Mouse (Mus musculus) intestine, embryonic 14.5 days (tissue): ENCODE results near the gene Aggf1. TPM values are rescaled to one million over a fixed set of nuclear protein-coding genes. Genes with fewer than 3 reads are reported as not detected.

Source experiments
- ATAC-seq: fragments of 200-750 bp; cut with Nextera tagmentation; replicated peaks from 2 replicates; pipeline ENCODE4 v1.8.0; 2017; ENCODE audit warnings: low read depth, moderate number of reproducible peaks, moderate TSS enrichment, moderate library complexity; ENCODE audit not compliant: low FRiP score, low TSS enrichment
- DNase-seq: peaks from one replicate; pipeline ENCODE4 v3.0.0-alpha.2; 2018; ENCODE audit warnings: low spot score
- H3K27ac ChIP-seq: fragments of 300-500 bp; sonication (generic); 2 replicates; pipeline ENCODE4 v1.5.1; 2014; ENCODE audit warnings: low read depth, mild to moderate bottlenecking, control low read depth
- H3K27me3 ChIP-seq: fragments of 300-500 bp; sonication (generic); replicated peaks from 2 replicates; pipeline ENCODE4 v1.6.1; 2014; ENCODE audit warnings: low read length, control low read depth; ENCODE audit not compliant: control insufficient read depth, insufficient read depth
- H3K36me3 ChIP-seq: fragments of 300-500 bp; sonication (generic); 2 replicates; pipeline ENCODE4 v1.6.1; 2014; ENCODE audit warnings: low read length, control low read depth; ENCODE audit not compliant: control insufficient read depth, insufficient read depth
- H3K4me1 ChIP-seq: fragments of 300-500 bp; sonication (generic); replicated peaks from 2 replicates; pipeline ENCODE4 v1.6.1; 2014; ENCODE audit warnings: low read length, control low read depth, mixed read lengths; ENCODE audit not compliant: control insufficient read depth, insufficient read depth
- H3K4me2 ChIP-seq: fragments of 300-500 bp; sonication (generic); 2 replicates; pipeline ENCODE4 v1.6.1; 2014; ENCODE audit warnings: low read length
- H3K4me3 ChIP-seq: fragments of 300-500 bp; sonication (generic); 2 replicates; pipeline ENCODE4 v1.5.1; 2014; ENCODE audit warnings: low read depth, low read length, control low read depth, mixed read lengths
- H3K9ac ChIP-seq: fragments of 300-500 bp; sonication (generic); 2 replicates; pipeline ENCODE4 v1.6.1; 2014; ENCODE audit warnings: mild to moderate bottlenecking, low read length
- H3K9me3 ChIP-seq: fragments of 300-500 bp; sonication (generic); 2 replicates; pipeline ENCODE4 v1.6.1; 2016; ENCODE audit warnings: low read length, control low read depth; ENCODE audit not compliant: control insufficient read depth
- WGBS: fragments of 180-500 bp; shearing (Covaris S2); extraction: QIAGEN DNeasy Blood & Tissue Kit; methylation state at CpG from one replicate; pipeline ENCODE4 v1.1.7; 2014; 5-methylcytosine and 5-hydroxymethylcytosine counted together
- polyA plus RNA-seq: library from polyadenylated mRNA; unstranded; fragments of >200 nt; fragmentation: Nextera tagmentation; extraction: Ambion mirVana; gene quantifications from 2 replicates; pipeline ENCODE4 v1.2.1, GENCODE M21; 2014

Gene Aggf1
- polyA plus RNA-seq, 1 experiment from 2014 or later, result 32.1 TPM

DNA sequence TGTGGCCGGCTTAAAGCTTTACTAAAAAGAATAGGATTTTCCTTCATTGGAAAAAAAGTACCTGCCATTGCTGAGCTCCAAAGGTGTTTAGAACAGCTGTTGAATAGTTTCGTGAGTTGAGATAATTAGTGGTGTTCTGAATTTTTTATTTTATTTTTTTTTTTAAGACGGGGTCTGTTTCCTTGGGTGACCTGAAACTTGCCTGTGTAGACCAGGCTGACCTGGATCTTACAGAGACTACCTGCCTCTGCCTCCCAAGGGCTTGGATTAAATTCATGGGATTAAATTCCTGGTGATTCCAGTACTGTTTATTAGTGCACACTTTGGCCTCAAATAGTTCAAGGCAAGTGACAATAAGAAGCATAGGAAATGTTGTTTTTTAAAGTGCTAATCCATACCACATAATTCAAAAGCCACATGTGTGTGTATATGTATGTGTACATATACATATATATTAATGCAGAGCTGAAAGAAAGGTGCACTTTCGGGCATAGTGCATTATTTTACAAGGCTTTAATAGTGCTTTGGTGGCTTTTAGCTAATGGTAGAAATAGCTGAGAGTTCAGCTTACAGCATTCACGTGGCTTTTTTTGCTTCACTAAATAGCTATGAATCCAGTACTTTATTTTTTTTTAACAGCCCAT, 49.1 kb downstream of the Aggf1 start:
- ATAC-seq, result no peak
- WGBS, result 9% methylated on average over 5 of the region's 5 CpGs
- peaks cover 16% of the 10 kb centered on the region for H3K4me1 ChIP-seq

DNA sequence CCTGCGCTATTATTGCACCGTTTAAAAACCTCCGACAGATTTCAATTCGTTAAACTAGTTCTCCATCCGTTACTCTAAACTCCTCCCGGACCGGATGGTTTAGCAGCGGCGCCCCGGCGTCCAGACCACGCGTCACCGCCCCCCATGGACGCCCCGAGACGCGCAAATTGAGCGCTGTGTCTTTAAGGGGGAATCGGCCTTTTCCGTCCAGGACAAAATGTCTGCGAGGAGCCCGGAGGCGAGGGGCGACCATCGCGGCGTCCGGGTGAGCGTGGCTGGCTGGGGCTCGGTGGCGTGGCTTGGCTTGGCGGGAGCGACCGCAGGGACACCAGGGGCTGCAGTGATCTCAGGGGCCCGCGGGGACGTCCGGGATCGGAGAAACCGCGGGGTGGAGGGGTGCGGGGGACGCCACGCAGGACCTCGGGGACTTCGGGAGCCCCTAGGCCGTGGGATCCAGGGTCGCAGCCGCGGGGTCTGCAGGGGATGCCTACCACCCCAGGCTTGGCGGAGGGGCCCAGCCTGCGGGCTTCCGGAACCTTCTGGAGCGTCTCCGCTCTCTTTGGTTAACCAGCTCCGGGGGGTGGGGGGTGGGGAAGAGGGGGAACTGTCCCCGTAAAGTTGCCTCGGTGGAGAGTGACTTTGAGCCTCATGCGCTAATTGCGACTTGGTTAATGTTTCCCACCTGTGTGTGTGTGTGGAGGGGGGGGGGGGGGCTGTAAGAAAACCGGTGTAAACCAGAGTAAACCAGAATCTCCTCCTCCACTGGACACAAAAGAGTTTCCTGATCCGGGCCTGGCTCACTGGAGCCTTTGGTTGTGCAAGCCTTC, 49.9 kb downstream of the Aggf1 start:
- H3K4me3 ChIP-seq, result peak overlapping the region; percentile 70
- under 1% methylated on average over 58 of the region's 63 CpGs for WGBS
- H3K4me2 ChIP-seq, result peak overlapping the region; percentile 93
- no peaks in the 10 kb centered on the region for H3K9me3 ChIP-seq
- peak overlapping the region; percentile 99 for H3K27ac ChIP-seq
- ATAC-seq (peak; percentile 77), DNase-seq (peak; percentile 91)
- no peaks in the 10 kb centered on the region for H3K27me3 ChIP-seq
- H3K4me1 ChIP-seq, result peaks cover 16% of the 10 kb centered on the region
- H3K36me3 ChIP-seq, result no peaks in the 10 kb centered on the region
- H3K9ac ChIP-seq, result peak overlapping the region; percentile 99

More for the DNA sequence above, 49.1 kb downstream of the Aggf1 start:
- Histone ChIP-seq H3K36me3 (no peaks in the 10 kb centered on the region), H3K27me3 (no peaks in the 10 kb centered on the region), H3K27ac (peak overlapping the region; percentile 99), H3K9me3 (no peaks in the 10 kb centered on the region), H3K9ac (peak overlapping the region; percentile 99), H3K4me2 (peak overlapping the region; percentile 93), H3K4me3 (peak overlapping the region; percentile 70)
- peak; percentile 66 for DNase-seq

DNA sequence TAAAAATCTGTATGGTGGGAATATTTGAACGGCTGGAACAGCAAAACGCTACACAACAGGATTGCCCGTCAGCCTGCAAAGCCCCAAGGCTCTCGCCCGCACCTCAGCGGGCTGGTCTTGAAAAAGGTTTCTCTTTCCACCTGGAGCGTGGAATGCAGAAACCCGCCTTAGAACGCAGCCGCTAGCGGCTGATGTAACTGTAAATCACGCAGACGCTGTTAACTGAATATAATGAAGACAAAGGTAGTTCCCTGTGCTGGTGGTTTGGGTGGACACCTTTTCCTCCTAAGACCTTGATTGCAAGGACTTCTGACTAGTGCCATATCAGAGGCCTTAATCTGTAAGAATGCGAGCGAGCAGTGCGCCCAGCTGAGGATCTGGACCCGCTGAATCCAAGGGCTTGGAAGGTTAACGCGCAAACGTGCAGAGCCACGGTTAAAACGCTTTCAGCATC, 50.5 kb downstream of the Aggf1 start:
- peak overlapping the region; percentile 70 for H3K4me3 ChIP-seq
- peak; percentile 1; the same call in 1 of the 2 replicates for ATAC-seq
- peaks cover 16% of the 10 kb centered on the region for H3K4me1 ChIP-seq

DNA sequence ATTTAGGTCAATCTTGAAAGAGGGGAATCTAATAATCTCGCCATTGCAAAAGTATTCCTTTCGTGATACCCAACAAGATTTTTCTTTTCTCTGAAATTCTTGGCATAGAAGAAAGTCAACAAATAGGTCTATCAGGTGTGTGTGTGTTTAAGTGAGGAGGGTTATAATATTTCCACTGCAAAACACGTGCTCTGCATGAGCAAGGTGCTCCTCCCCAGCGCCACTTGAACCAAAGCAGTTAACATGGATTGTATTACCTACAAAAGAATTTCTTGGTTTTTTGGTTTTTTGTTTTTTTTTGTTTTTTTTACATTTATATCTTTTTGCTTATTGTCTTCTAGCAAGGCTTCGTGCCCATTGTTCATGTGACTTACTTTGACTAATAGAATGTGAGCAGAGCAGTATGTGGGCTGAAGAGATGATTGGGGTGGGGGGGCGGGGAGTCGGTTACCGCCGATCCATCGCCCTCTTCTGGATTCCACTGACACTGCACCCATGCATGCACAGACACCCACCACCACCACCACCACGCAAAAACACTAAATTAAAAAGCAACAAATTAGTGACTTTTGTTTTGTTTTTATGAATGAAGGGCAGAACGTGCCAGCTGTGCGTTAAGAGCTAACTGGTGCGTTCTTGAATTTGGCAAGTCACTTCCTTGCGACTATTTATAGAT, 51.1 kb downstream of the Aggf1 start:
- ATAC-seq (no peak), DNase-seq (peak; percentile 84)
- Histone ChIP-seq H3K27me3 (no peaks in the 10 kb centered on the region), H3K9me3 (no peaks in the 10 kb centered on the region), H3K27ac (peak overlapping the region; percentile 99), H3K4me1 (peaks cover 16% of the 10 kb centered on the region), H3K36me3 (no peaks in the 10 kb centered on the region), H3K4me2 (peak overlapping the region; percentile 93), H3K4me3 (peak overlapping the region; percentile 70), H3K9ac (peak overlapping the region; percentile 99)
- 25% methylated on average over 15 of the region's 15 CpGs for WGBS

More for the DNA sequence above, 50.5 kb downstream of the Aggf1 start:
- Histone ChIP-seq H3K4me2 (peak overlapping the region; percentile 93), H3K9me3 (no peaks in the 10 kb centered on the region), H3K36me3 (no peaks in the 10 kb centered on the region), H3K27ac (peak overlapping the region; percentile 99), H3K9ac (peak overlapping the region; percentile 99), H3K27me3 (no peaks in the 10 kb centered on the region)
- peak; percentile 90 for DNase-seq
- WGBS, result under 1% methylated on average over 22 of the region's 22 CpGs

DNA sequence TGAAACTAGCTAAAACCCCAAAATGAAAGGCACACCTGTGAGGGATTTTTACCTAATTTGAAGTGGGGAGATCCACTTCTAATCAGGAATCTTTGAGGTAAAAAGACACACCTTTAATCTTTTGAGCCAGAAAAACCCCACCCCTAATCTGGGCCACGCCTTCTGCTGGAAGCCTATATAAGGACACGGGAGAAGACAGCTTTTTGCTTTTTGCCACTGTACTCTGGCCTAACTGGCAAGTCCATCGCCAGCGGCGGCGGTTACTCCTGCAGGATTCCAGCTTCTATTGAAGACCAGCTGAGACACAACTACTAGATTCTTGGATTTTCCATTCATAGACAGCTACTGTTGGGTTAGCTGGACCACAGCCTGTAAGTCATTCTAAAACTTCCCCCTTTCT, 51.8 kb downstream of the Aggf1 start, which contains the start of gene Zbed3:
TSS of gene Zbed3 (plus strand) at position 213 of the 400 bp plus-strand sequence.
- WGBS, result 93% methylated on average over 6 of the region's 6 CpGs
- H3K36me3 ChIP-seq, result no peaks in the 10 kb centered on the region
- H3K27me3 ChIP-seq, result no peaks in the 10 kb centered on the region
- H3K9me3 ChIP-seq, result no peaks in the 10 kb centered on the region
- ATAC-seq (no peak), DNase-seq (no peak)
- peaks cover 16% of the 10 kb centered on the region for H3K4me1 ChIP-seq
- H3K4me2 ChIP-seq, result peak within 1 kb of the TSS; percentile 93
- H3K4me3 ChIP-seq, result peak within 1 kb of the TSS; percentile 70
- H3K27ac ChIP-seq, result peak within 1 kb of the TSS; percentile 99
- H3K9ac ChIP-seq, result peak within 1 kb of the TSS; percentile 99

DNA sequence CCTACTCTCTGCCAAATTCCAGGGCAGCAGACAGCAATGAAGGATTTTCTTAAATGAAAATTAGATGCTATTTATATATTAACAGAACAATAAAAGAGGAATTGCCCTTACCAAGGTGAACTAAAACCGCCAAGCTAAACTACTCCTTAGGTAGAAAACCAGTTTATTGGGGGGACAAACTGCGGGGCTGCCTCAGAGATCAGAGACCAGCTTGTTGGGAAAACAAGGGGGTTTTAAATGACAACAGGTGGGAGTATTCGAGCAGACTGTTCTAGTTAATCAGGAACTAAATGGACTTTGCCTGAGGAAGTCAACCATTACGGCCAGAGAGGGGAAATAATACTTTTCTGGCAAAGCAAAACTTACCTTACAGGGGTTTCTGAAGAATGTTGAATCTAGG, 54.7 kb downstream of the Aggf1 start:
- Histone ChIP-seq H3K9me3 (no peaks in the 10 kb centered on the region), H3K36me3 (no peaks in the 10 kb centered on the region), H3K27me3 (no peaks in the 10 kb centered on the region), H3K4me3 (no peak overlapping the region), H3K4me2 (no peak overlapping the region), H3K9ac (no peak overlapping the region), H3K4me1 (peaks cover 3% of the 10 kb centered on the region; the same call in 1 of the 2 replicates), H3K27ac (no peak overlapping the region)
- ATAC-seq (no peak), DNase-seq (peak; percentile 51)
- WGBS, result 36% methylated on average over 4 of the region's 4 CpGs

DNA sequence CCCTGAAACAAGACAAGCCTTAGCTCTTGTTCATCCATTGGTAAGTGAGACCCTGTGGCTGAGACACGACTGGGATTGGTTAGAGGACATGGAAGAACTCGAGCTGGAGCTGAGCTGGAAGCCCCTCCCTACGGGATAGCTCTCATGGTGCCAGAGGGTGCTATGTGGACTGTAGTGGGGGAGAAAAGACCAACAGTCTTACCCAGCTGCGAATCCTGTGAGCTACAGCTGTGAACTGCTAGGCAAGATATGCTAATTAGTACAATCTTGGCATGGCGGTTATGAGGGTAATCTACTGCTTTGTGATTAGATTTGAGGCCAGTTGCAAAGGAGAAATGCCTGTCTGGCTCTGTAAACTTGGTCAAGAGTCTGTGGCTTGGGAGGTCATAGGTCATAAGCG, 56.0 kb downstream of the Aggf1 start:
- Histone ChIP-seq H3K36me3 (no peaks in the 10 kb centered on the region), H3K27me3 (no peaks in the 10 kb centered on the region), H3K9me3 (no peaks in the 10 kb centered on the region), H3K4me1 (peaks cover 4% of the 10 kb centered on the region; the same call in 1 of the 2 replicates), H3K9ac (no peak overlapping the region), H3K27ac (no peak overlapping the region), H3K4me2 (no peak overlapping the region), H3K4me3 (no peak overlapping the region)
- peak; percentile 42 for DNase-seq
- WGBS, result 67% methylated on average over 6 of the region's 6 CpGs
- ATAC-seq, result no peak

DNA sequence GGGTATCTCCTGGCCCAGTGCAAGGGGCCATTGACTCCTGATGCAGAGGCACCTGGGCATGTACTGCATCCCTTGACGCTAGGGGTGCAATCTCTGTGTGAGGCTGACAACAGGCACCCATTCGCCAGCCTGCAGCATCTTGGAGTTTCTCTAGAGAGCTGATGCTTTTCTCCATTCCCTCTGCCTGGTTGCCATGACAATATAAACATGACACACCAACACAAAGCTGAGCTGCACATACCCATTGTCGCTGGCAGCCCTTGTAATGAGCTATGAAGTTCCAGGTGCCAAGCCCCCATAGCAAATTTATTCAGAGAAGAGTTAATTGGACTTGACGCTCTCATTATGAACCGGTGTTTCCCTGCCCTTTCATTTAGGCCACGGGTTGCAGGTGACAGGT, 63.1 kb downstream of the Aggf1 start:
- Histone ChIP-seq H3K27me3 (no peaks in the 10 kb centered on the region), H3K4me3 (no peak overlapping the region), H3K4me2 (no peak overlapping the region), H3K4me1 (peaks cover 4% of the 10 kb centered on the region; the same call in 1 of the 2 replicates), H3K27ac (no peak overlapping the region), H3K9ac (no peak overlapping the region), H3K9me3 (no peaks in the 10 kb centered on the region), H3K36me3 (no peaks in the 10 kb centered on the region)
- DNase-seq, result no peak
- ATAC-seq, result no peak
- 87% methylated on average over 6 of the region's 6 CpGs for WGBS
